Comparison of ENCODE assay signal across 14 mouse cellular contexts in genomic region chr4:53307121-53307520, GRCm38 (mm10).
"Had no signal": no experiment of that assay in that cellular context is flagged by ENCODE, and none has a peak within 500 bp of the region (broad histone marks: within the 10 kb centered on the region; RNA-seq: fewer than 3 reads in every experiment).

No protein-coding gene starts in this region.

- H3K9ac ChIP-seq: limb, embryonic 12.5 days; liver, embryonic 13.5 days; liver, postnatal 0 days; midbrain, embryonic 12.5 days; neural tube, embryonic 15.5 days had no signal

- H3K27ac ChIP-seq: layer of hippocampus, adult 2 months; limb, embryonic 12.5 days; liver, embryonic 13.5 days; midbrain, embryonic 12.5 days; neural tube, embryonic 15.5 days; stomach, postnatal 0 days had no signal

- H3K4me3 ChIP-seq: layer of hippocampus, adult 2 months; limb, embryonic 12.5 days; liver, embryonic 13.5 days; midbrain, embryonic 12.5 days; neural tube, embryonic 15.5 days had no signal

- H3K9me3 ChIP-seq: limb, embryonic 12.5 days; liver, embryonic 13.5 days; midbrain, embryonic 12.5 days; neural tube, embryonic 15.5 days had no signal

- DNase-seq: kidney, adult 8-10 months; kidney, postnatal 36 days; liver; liver, embryonic 13.5 days; liver, postnatal 0 days; thymus, adult 18-20 months; thymus, postnatal 14 days had no signal

- H3K4me2 ChIP-seq: limb, embryonic 12.5 days; liver, embryonic 13.5 days; midbrain, embryonic 12.5 days; neural tube, embryonic 15.5 days had no signal

- H3K27me3 ChIP-seq: limb, embryonic 12.5 days; liver, embryonic 13.5 days; midbrain, embryonic 12.5 days; neural tube, embryonic 15.5 days had no signal

- H3K4me1 ChIP-seq: limb, embryonic 12.5 days; liver, embryonic 13.5 days; midbrain, embryonic 12.5 days had no signal

- H3K36me3 ChIP-seq: limb, embryonic 12.5 days; liver, embryonic 13.5 days; midbrain, embryonic 12.5 days; neural tube, embryonic 15.5 days had no signal

- ATAC-seq: liver, postnatal 0 days; lung, postnatal 0 days; midbrain, embryonic 16.5 days had no signal
